Mouse (Mus musculus): ENCODE data around the gene Mllt3. TPM values are rescaled to one million over a fixed set of nuclear protein-coding genes. Genes with fewer than 3 reads are reported as not detected.

The Mllt3 gene
- total RNA-seq (2021) = 100 to 1,000 TPM; 113 to 127 TPM
- long read RNA-seq, experiment 1, full-length matches to known transcripts = 75 of 88 reads
- long read RNA-seq, experiment 1, partial matches to known transcripts = 1 of 88 reads
- long read RNA-seq, experiment 1, other reads (novel, unspliced or antisense) = 12 of 88 reads
- long read RNA-seq, experiment 2, full-length matches to known transcripts = 55 of 63 reads
- long read RNA-seq, experiment 2, partial matches to known transcripts = 2 of 63 reads
- long read RNA-seq, experiment 2, other reads (novel, unspliced or antisense) = 6 of 63 reads

- TF ChIP-seq CTCF (IDR thresholded peaks at IDR 0.05) = peak; percentile 19; the same call in 1 of the 2 replicates
- intact Hi-C loops (cut with DNase I) = loop anchor here (5.0 kb wide), 2 partner anchors 246 to 509 kb away; no protein-coding TSS in a partner anchor
- Histone ChIP-seq H3K4me3 (peak within 1 kb of the TSS; percentile 84), H3K27ac (peak within 1 kb of the TSS; percentile 86)
- DNase-seq = peak; percentile 99
These were observed at the start of gene Mllt3 for GRCm38 (mm10) chr4:88033216-88033653. Gene Mllt3, minus strand, starts transcription at chr4:88033364.

GRCm38 (mm10) chr4:88082381-88082780, 49.2 kb upstream of the Mllt3 start:
- Histone ChIP-seq H3K27ac (no peak overlapping the region), H3K4me3 (no peak overlapping the region)
- no peak for DNase-seq
- intact Hi-C loops (cut with DNase I) = no loop called here
- TF ChIP-seq CTCF (IDR thresholded peaks at IDR 0.05) = no peak

- Histone ChIP-seq H3K4me3 (no peak overlapping the region), H3K27ac (no peak overlapping the region)
- no peak for TF ChIP-seq CTCF (IDR thresholded peaks at IDR 0.05)
- intact Hi-C loops (cut with DNase I) = no loop called here
- no peak for DNase-seq
These were observed 48.7 kb upstream of the Mllt3 start for GRCm38 (mm10) chr4:88081885-88082284.

GRCm38 (mm10) chr4:88081417-88081816, 48.3 kb upstream of the Mllt3 start:
- H3K4me3 ChIP-seq = no peak overlapping the region
- no peak overlapping the region for H3K27ac ChIP-seq
- no peak for TF ChIP-seq CTCF (IDR thresholded peaks at IDR 0.05)
- intact Hi-C loops (cut with DNase I) = no loop called here
- DNase-seq = no peak

GRCm38 (mm10) chr4:88078983-88079382, 45.8 kb upstream of the Mllt3 start:
- intact Hi-C loops (cut with DNase I) = no loop called here
- no peak for DNase-seq
- TF ChIP-seq CTCF (IDR thresholded peaks at IDR 0.05) = no peak
- no peak overlapping the region for H3K27ac ChIP-seq
- no peak overlapping the region for H3K4me3 ChIP-seq

- Histone ChIP-seq H3K4me3 (no peak overlapping the region), H3K27ac (no peak overlapping the region)
- no peak for TF ChIP-seq CTCF (IDR thresholded peaks at IDR 0.05)
- DNase-seq = no peak
- intact Hi-C loops (cut with DNase I) = no loop called here
These were observed 42.2 kb upstream of the Mllt3 start for GRCm38 (mm10) chr4:88075388-88075787.

GRCm38 (mm10) chr4:88046280-88046679, 13.1 kb upstream of the Mllt3 start:
- Histone ChIP-seq H3K4me3 (no peak overlapping the region), H3K27ac (no peak overlapping the region)
- intact Hi-C loops (cut with DNase I) = no loop called here
- no peak for TF ChIP-seq CTCF (IDR thresholded peaks at IDR 0.05)
- no peak for DNase-seq

GRCm38 (mm10) chr4:88045151-88045550, 12.0 kb upstream of the Mllt3 start:
- no peak overlapping the region for H3K4me3 ChIP-seq
- intact Hi-C loops (cut with DNase I) = no loop called here
- no peak for DNase-seq
- TF ChIP-seq CTCF (IDR thresholded peaks at IDR 0.05) = no peak
- H3K27ac ChIP-seq = no peak overlapping the region

- intact Hi-C loops (cut with DNase I) = loop anchor here (1.0 to 2.0 kb wide), 3 partner anchors 59 to 316 kb away; partner anchors contain the start of gene Focad
- peak; percentile 85 for TF ChIP-seq CTCF (IDR thresholded peaks at IDR 0.05)
- peak; percentile 31 for DNase-seq
These were observed 2.2 kb upstream of the Mllt3 start for GRCm38 (mm10) chr4:88035361-88035760.

GRCm38 (mm10) chr4:88034387-88035157, 1.4 kb upstream of the Mllt3 start:
- DNase-seq = no peak
- Histone ChIP-seq H3K27ac (peak overlapping the region; percentile 86; the same call in 1 of the 2 replicates), H3K4me3 (peak overlapping the region; percentile 84)
- no peak for TF ChIP-seq CTCF (IDR thresholded peaks at IDR 0.05)
- intact Hi-C loops (cut with DNase I) = loop anchor here (1.0 to 5.0 kb wide), 5 partner anchors 60 to 508 kb away; partner anchors contain the start of gene Focad

More at GRCm38 (mm10) chr4:88035361-88035760, 2.2 kb upstream of the Mllt3 start:
- H3K27ac ChIP-seq = no peak overlapping the region
- peak overlapping the region; percentile 84 for H3K4me3 ChIP-seq

- H3K4me3 ChIP-seq = peak overlapping the region; percentile 84
- peak; percentile 29 for DNase-seq
- no peak for TF ChIP-seq CTCF (IDR thresholded peaks at IDR 0.05)
- H3K27ac ChIP-seq = peak overlapping the region; percentile 86
- intact Hi-C loops (cut with DNase I) = loop anchor here (2.0 to 5.0 kb wide), 3 partner anchors 247 to 508 kb away; no protein-coding TSS in a partner anchor
These were observed 694 bp upstream of the Mllt3 start for GRCm38 (mm10) chr4:88033729-88034386.
